Mouse (Mus musculus): ENCODE data around the gene Pitpnc1.

Pitpnc1 gene

GRCm38 (mm10) chr11:107238506-107238905 is 232.0 kb downstream of the Pitpnc1 start:
- peak; percentile 68 for DNase-seq (ENCODE audit: low read depth, low spot score)

- no peak for DNase-seq (ENCODE audit: low read depth, low spot score)
These were observed 233.0 kb downstream of the Pitpnc1 start for GRCm38 (mm10) chr11:107237532-107237931.

- DNase-seq (ENCODE audit: low read depth, low spot score), result no peak
These were observed 237.1 kb downstream of the Pitpnc1 start for GRCm38 (mm10) chr11:107233252-107233890.

DNA sequence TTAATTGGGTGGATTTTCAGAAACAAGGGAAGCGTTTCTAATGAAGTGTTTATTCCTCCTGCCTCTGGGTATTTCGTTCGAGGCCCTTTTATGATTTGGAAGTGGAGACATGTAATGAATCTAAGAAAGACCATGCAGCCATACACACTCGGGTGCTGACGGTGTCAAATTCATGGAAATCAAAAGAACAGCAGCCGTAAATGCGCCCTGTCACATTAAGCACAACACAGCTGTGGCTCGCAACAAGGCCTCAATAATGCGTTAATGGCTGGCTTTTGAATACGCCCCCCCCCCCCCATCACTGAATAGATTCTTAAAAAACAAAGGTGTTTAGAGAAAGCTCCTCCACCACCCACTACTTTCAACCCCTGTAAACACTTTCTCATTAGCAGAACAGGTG is 240.4 kb downstream of the Pitpnc1 start:
- DNase-seq (ENCODE audit: low read depth, low spot score), result no peak

DNA sequence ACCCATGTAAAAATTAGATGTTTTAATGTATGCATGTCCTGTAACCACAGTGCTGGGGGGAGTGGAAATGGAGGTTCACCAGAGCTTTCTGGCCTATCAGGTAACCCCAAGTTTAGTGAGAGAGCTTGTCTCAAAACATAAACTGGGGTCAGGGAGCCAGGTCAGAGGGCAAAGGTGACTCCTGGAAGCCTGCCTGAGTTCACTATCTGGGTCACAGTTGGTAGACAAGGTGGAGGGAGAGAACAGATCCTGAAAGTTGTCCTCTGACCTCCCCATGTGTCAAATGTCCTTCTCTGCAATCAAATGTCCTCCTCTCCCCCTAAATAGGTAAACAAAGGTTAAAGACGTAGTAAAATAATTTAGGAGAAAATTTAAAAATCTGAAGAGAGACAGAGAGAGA is 244.1 kb downstream of the Pitpnc1 start:
- DNase-seq (ENCODE audit: low read depth, low spot score), result no peak

DNA sequence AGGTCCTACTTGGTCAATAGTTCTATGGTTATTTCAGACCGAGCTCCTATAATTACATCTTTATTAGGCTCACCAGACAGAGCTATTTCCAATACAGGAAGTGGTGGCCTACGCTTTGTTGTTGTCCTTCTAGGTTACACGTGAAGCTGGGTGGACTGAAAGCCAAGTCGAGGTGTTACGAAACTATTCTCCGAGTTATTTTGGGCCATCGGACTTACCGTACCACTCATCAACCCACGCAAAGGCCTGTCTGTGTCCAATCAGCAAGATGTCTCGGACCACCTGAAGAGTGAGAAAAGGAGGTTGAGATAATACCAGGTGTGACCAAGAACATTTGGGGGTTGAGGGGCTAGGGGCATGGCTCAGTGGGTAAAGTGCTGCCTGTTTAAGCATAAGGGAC is 244.5 kb downstream of the Pitpnc1 start:
- DNase-seq (ENCODE audit: low read depth, low spot score), result no peak

DNA sequence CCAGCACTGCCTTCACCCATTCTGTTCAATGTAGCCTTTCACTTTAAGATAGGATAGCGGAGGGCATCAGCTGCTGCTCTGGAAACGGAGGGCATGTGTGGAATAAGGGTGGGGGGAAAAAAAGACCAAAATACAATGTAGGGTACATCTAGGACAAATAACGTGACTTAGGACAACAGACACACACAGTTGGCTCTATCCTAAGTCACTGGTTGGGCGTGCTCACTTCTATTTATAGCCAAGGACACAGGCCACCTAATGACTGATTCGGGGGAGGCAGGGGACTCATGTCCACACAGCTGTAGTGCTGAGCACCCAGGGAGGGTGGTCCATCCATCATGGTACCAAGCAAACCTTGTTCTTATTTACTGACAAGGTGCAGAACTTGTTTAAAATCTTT is 245.2 kb downstream of the Pitpnc1 start:
- no peak for DNase-seq (ENCODE audit: low read depth, low spot score)

DNA sequence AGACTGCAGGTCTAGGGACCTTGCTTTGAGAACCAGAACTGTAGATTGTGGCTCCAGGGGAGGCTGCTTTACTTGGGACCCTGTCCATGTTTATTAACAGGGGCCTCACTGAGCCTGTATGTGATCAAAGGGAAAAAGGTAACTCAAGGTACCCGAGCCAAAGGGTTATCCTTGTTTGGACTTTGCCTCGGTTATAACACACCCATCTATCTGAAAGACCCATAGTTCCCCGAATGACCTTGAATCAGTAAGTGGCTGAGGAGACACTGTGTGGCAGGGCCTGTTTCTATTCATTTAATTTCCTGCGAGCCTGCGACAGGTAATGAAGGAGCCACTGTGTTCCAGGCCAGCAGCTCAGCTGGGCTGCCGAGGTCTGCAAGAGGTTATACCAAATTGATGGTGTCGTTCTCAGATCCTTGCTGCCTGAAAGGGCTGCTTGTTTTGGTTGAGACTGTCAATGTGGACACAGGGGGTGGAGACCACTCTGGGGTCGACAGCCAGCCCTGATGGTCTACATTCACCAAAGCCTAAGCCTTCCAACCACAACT is 246.8 kb downstream of the Pitpnc1 start:
- DNase-seq (ENCODE audit: low read depth, low spot score), result no peak

DNA sequence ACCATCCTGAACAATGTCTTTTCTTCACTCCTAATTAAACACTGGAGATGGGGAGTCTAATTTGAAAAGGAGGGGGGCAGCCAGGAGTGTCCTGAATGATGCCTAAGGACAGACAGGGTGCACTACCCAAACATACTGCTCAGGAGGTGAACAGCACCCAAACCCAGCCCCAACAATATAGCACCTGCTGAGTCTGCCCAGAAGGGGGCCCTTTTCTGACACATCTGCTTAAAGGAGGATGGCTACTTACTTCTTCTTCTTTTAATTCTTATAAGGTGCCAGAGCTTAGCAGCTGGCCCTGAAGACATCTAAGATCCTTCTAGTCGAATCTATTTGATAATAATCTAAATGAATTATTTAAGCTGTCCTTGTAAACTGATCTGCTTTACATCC is 247.3 kb downstream of the Pitpnc1 start:
- DNase-seq (ENCODE audit: low read depth, low spot score), result no peak

- DNase-seq (ENCODE audit: low read depth, low spot score), result no peak
These were observed 247.8 kb downstream of the Pitpnc1 start for GRCm38 (mm10) chr11:107222531-107223168.

GRCm38 (mm10) chr11:107215111-107215510 is 255.4 kb downstream of the Pitpnc1 start:
- DNase-seq (ENCODE audit: low read depth, low spot score), result peak; percentile 83

DNA sequence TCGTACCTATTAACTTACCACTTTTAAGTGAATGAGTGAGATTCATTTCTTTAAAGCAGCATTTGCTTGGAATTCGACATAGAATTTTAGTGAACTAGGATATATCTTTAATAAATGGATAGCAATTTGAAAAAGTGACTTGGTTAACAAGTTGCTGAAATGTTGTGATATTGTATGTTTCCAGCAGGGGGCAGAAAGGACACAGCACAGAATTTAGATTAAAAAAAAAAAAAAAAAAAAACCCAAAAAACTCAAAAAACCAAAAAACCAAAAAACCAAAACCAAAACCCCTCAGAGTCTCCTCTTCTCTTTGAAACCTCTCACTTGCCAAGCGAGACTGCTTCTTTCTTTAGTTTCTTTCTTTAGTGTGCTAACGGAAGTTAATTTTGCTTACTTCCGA is 256.8 kb downstream of the Pitpnc1 start:
- peak; percentile 66 for DNase-seq (ENCODE audit: low read depth, low spot score)

DNA sequence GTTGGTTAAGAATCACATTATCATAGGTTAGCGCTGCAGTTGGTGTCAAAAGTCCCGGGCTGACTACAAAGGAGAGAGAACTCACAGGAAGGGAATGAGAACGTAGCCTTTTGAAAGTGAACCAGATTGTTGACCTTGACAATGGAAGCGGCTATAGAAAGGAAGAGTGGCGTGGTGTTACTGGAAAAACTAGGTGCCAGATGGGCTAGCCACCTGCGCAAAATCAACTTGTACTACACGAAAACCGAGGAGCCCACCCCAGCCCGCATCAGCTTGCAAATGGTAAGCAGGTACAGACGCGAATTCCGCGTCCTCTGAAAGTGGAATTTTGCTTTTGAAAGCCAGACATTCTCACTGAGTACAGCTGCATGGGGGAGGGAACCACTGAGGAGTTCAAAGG is 260.7 kb downstream of the Pitpnc1 start:
- DNase-seq (ENCODE audit: low read depth, low spot score), result peak; percentile 78

- DNase-seq (ENCODE audit: low read depth, low spot score), result no peak
These were observed 268.7 kb downstream of the Pitpnc1 start for GRCm38 (mm10) chr11:107201773-107202172.

DNA sequence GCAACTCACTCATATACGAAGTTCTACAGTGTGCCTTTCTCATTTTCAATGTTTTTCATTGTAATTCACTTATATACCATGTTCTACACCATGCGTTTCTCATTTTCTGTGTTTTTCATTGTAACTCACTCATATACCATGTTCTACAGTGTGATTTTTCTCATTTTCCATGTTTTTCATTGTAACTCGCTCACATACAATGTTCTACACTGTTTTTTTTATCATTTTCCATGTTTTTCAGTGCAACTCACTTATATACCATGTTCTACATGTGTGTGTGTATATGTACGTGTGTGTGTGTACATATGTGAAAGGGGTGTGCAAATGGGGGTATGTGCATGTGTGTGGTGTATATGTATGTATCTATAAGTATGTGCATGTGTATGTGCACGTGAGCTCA is 271.2 kb downstream of the Pitpnc1 start:
- DNase-seq (ENCODE audit: low read depth, low spot score), result no peak

DNA sequence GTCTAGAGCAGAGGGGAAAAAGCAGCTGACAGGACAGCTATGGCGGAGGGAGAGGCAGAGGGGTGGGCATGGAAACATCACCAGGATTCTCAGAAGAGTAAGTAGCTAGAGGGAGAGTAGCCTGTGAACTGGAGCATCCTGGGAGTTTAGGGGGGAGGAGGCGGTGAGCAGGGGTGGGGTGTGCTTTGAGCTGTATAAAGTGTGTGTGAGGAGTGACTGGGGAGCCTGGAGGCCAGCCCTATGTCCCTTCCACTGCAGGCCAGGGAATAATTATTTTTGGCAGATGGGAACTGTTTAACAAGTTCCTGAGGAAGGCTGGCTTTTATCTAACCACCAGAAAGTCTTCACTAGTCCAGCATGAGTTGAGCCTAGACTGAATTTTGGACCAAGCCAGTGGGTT is 275.2 kb downstream of the Pitpnc1 start:
- DNase-seq (ENCODE audit: low read depth, low spot score), result no peak

DNA sequence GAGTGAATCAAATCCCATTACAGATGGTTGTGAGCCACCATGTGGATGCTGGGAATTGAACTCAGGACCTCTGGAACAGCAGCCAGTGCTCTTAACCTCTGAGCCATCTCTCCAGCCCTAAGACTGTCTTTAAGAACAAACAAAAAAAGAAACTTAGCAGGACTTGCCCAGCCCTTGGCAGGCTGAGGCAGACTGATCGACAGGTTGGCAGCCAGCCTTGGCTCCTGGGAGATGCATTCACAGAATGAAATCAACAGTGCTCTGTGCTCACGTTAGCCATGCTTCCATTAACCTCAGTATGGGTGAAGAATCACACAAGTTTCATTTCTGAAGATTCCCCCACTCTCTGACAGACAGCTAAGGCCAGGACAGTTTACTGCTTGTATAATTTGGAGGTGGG is 280.1 kb downstream of the Pitpnc1 start:
- no peak for DNase-seq (ENCODE audit: low read depth, low spot score)

- peak; percentile 99 for DNase-seq (ENCODE audit: low read depth, low spot score)
These were observed 281.6 kb downstream of the Pitpnc1 start, which contains the start of gene Nol11 for GRCm38 (mm10) chr11:107188565-107189552. Gene Nol11 (minus strand): TSS chr11:107189381.

GRCm38 (mm10) chr11:107183777-107184176 is 286.7 kb downstream of the Pitpnc1 start:
- DNase-seq (ENCODE audit: low read depth, low spot score), result no peak

GRCm38 (mm10) chr11:107161215-107161614 is 309.3 kb downstream of the Pitpnc1 start:
- no peak for DNase-seq (ENCODE audit: low read depth, low spot score)

DNA sequence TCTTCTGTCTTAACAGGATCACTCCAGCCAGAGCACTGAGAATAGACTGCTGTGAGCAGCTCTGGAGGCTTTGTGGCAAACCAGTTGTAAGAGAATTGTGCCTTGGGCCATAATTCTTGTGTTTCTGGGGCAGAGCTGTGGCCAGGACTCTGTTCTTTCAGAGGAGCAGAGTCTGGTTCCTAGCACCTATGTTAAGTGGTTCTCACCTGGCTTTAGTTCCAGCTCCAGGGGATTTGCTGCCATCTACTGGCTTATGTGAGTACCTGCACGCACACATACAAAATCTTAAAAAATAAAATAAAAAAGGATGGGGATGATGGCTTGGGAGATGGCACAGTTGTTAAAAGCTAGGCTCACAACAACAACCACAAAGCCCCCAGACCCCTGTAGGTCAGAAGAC is 311.5 kb downstream of the Pitpnc1 start:
- peak; percentile 83 for DNase-seq (ENCODE audit: low read depth, low spot score)

Measured in ZHBTc4 (cell line).